Mouse (Mus musculus) forebrain, embryonic 14.5 days (tissue): Measurements from ENCODE around the gene Rfxank. TPM values are rescaled to one million over a fixed set of nuclear protein-coding genes. Genes with fewer than 3 reads are reported as not detected.

Source experiments
- ATAC-seq: fragments of 200-750 bp; cut with Nextera tagmentation; 2 replicates; pipeline ENCODE4 v1.8.0; 2017; ENCODE audit warnings: mild to moderate bottlenecking, moderate library complexity
- DNase-seq: peaks from one replicate; pipeline ENCODE4 v3.0.0-alpha.2; 2015; ENCODE audit warnings: low spot score
- H3K27ac ChIP-seq: fragments of 300-500 bp; sonication (generic); 2 replicates; pipeline ENCODE4 v1.5.1; 2014; ENCODE audit warnings: low read depth, mild to moderate bottlenecking, control low read depth, low read length, moderate library complexity
- H3K27me3 ChIP-seq: fragments of 300-500 bp; sonication (generic); replicated peaks from 2 replicates; pipeline ENCODE4 v1.6.1; 2014; ENCODE audit warnings: low read length, control low read depth, mixed read lengths; ENCODE audit not compliant: control insufficient read depth, insufficient read depth
- H3K36me3 ChIP-seq: fragments of 300-500 bp; sonication (generic); 2 replicates; pipeline ENCODE4 v1.6.1; 2014; ENCODE audit warnings: low read length, control low read depth; ENCODE audit not compliant: control insufficient read depth, insufficient read depth
- H3K4me1 ChIP-seq: fragments of 300-500 bp; sonication (generic); 2 replicates; pipeline ENCODE4 v1.6.1; 2014; ENCODE audit warnings: antibody characterized with exemption, low read length, control low read depth; ENCODE audit not compliant: control insufficient read depth, insufficient read depth
- H3K4me2 ChIP-seq: fragments of 300-500 bp; sonication (generic); 2 replicates; pipeline ENCODE4 v1.6.1; 2014; ENCODE audit warnings: mild to moderate bottlenecking, control low read depth, low read length
- H3K4me3 ChIP-seq: fragments of 300-500 bp; sonication (generic); 2 replicates; pipeline ENCODE4 v1.5.1; 2014; ENCODE audit warnings: low read depth, low read length, control low read depth
- H3K9ac ChIP-seq: fragments of 300-500 bp; sonication (generic); 2 replicates; pipeline ENCODE4 v1.6.1; 2014; ENCODE audit warnings: mild to moderate bottlenecking, low read length, control low read depth, moderate library complexity
- H3K9me3 ChIP-seq: fragments of 300-500 bp; sonication (generic); replicated peaks from 2 replicates; pipeline ENCODE4 v1.6.1; 2016; ENCODE audit warnings: low read length, control low read depth, mixed read lengths; ENCODE audit not compliant: control insufficient read depth
- WGBS: fragments of 180-500 bp; shearing (Covaris S2); extraction: QIAGEN DNeasy Blood & Tissue Kit; methylation state at CpG from one replicate; pipeline ENCODE4 v1.1.7; 2014; 5-methylcytosine and 5-hydroxymethylcytosine counted together
- polyA plus RNA-seq: library from polyadenylated mRNA; unstranded; fragments of >200 nt; fragmentation: Nextera tagmentation; extraction: Ambion mirVana; gene quantifications from 2 replicates; pipeline ENCODE4 v1.2.1, GENCODE M21; 2014

Rfxank gene
- polyA plus RNA-seq, 1 experiment from 2014 or later: 9.2 TPM

DNA sequence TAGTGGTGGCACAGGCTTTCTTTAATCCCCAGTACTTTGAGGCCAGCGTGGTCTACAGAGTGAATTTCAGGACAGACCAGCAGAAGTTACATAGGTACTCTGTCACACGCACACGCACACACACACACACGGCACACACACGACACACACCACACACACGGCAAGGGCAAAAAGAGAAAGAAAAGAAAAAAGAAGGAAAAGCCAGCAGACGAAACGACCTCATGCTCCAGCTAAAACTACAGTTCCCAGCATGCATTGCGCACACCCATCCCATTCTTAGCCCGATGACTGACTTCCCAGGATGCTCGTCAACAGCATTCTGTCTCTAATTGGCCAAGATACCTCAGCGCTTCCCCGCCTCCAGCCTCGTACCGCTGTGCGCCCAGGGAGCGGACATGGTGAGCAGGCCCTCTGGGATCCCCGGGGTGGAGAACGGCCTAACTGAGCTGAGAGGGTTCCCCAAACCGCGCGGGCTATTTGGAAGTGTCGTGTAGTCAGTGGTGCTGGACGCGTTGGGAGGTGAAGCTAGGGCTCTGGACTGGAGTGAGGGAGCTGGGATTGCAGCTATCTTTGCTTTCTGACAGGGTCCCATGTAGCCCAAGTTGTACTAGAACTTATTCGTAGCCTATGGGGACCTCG, 33.2 kb upstream of the Rfxank start, which contains the start of gene Tmem161a:
TSS of gene Tmem161a (plus strand) at position 314 of the 639 bp plus-strand sequence.
- peak; percentile 98 for DNase-seq
- H3K4me3 ChIP-seq: peak within 1 kb of the TSS; percentile 54
- H3K9me3 ChIP-seq: no peaks in the 10 kb centered on the region
- no peaks in the 10 kb centered on the region for H3K27me3 ChIP-seq
- peak; percentile 99 for ATAC-seq
- peaks cover 5% of the 10 kb centered on the region for H3K36me3 ChIP-seq
- H3K4me1 ChIP-seq: peaks cover 7% of the 10 kb centered on the region; the same call in 1 of the 2 replicates
- H3K4me2 ChIP-seq: peak within 1 kb of the TSS; percentile 62
- H3K9ac ChIP-seq: peak within 1 kb of the TSS; percentile 69
- no peak within 1 kb of the TSS for H3K27ac ChIP-seq
- WGBS: 3% methylated on average over 27 of the region's 27 CpGs

GRCm38 (mm10) chr8:70171240-70171639, 32.3 kb upstream of the Rfxank start:
- Histone ChIP-seq H3K4me2 (peak overlapping the region; percentile 62; the same call in 1 of the 2 replicates), H3K4me1 (peaks cover 7% of the 10 kb centered on the region; the same call in 1 of the 2 replicates)
- 88% methylated on average over 7 of the region's 7 CpGs for WGBS

DNA sequence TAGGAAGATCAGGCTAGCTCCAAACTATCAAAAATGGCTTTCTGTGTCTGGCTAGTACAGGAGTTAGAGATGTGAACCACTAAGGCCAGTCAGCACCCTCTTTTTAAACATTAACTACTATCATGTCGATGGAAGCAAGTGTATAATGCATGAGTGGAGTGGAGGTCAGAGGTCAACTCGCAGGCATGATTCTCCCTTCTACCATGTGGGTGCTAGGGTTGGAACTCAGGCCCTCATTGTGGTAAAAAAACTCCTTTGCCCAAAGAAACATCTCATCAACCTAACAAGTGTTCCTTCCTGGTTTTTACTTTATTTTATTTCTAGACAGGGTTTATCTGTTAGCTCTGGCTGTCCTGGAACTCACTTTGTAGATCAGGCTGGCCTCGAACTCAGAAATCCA, 31.8 kb upstream of the Rfxank start:
- Histone ChIP-seq H3K9ac (no peak overlapping the region), H3K36me3 (no peaks in the 10 kb centered on the region), H3K27me3 (no peaks in the 10 kb centered on the region), H3K9me3 (no peaks in the 10 kb centered on the region), H3K4me3 (no peak overlapping the region), H3K27ac (no peak overlapping the region), H3K4me1 (peaks cover 7% of the 10 kb centered on the region; the same call in 1 of the 2 replicates), H3K4me2 (no peak overlapping the region)
- WGBS: 82% methylated on average over 3 of the region's 3 CpGs
- DNase-seq: no peak
- ATAC-seq: no peak

More at GRCm38 (mm10) chr8:70171240-70171639, 32.3 kb upstream of the Rfxank start:
- no peak overlapping the region for H3K4me3 ChIP-seq
- no peaks in the 10 kb centered on the region for H3K9me3 ChIP-seq
- H3K27me3 ChIP-seq: no peaks in the 10 kb centered on the region
- ATAC-seq (no peak), DNase-seq (no peak)
- no peak overlapping the region for H3K27ac ChIP-seq
- H3K36me3 ChIP-seq: no peaks in the 10 kb centered on the region
- no peak overlapping the region for H3K9ac ChIP-seq

DNA sequence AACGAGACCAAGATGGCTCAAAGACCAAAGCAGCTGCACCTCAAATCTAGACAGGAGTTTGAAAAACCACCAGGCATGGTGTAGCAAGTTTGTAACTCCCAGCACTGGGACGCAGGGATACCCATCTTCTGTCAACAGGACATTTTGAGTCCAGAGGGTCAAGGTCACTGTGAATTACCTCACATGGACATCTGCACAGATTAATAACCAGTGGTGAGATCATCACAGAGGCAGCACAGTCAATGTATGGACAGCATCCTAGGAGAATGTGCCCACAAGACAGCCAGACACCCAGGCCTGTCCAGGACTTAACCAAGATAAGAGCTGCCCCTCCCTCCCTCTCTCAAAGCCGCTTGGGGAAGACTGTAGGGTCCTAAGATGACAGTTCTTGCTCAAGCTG, 31.2 kb upstream of the Rfxank start:
- no peaks in the 10 kb centered on the region for H3K36me3 ChIP-seq
- no peaks in the 10 kb centered on the region for H3K9me3 ChIP-seq
- no peak for ATAC-seq
- H3K4me2 ChIP-seq: no peak overlapping the region
- H3K4me3 ChIP-seq: no peak overlapping the region
- no peak overlapping the region for H3K27ac ChIP-seq
- no peak overlapping the region for H3K9ac ChIP-seq
- 0 out of 2 replicates have a peak, but pooled peaks cover 4% of the 10 kb centered on the region for H3K27me3 ChIP-seq
- no peak for DNase-seq
- WGBS: 82% methylated on average over 3 of the region's 3 CpGs
- H3K4me1 ChIP-seq: peaks cover 7% of the 10 kb centered on the region; the same call in 1 of the 2 replicates

DNA sequence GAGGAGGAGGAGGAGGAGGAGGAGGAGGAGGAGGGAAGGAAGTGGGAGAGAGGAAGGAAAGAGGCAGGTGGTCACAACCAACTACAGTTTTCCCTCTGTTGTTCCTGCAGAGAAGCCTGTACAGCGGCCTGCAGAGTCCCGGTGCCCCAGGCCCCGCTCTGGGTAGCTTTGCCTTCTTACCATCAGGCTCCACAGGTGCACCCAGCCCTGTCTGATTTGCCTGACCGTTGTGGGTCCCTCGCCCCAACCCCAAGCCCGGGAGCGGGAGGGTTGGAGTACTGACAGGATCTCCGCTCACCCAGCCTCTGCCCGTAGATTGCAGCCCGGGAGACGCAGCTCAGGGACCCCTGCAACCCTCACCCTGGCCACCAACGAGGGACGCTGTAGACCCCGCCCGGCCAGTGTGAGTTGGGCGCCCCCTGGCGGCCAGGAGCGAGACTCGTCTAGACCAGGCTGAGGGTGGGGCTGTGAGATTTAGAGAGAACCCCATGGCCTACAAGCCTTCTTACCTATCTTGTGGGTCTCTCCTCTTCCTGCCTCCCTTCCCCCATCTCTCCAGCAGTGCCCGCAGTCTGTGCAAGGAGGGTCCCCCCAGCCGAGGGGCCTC, 27.7 kb upstream of the Rfxank start:
- Histone ChIP-seq H3K27ac (no peak overlapping the region), H3K27me3 (0 out of 2 replicates have a peak, but pooled peaks cover 4% of the 10 kb centered on the region), H3K4me3 (0 out of 2 replicates have a peak overlapping the region, but pooled peaks have one; percentile 13), H3K4me2 (peak overlapping the region; percentile 47), H3K36me3 (no peaks in the 10 kb centered on the region), H3K9me3 (no peaks in the 10 kb centered on the region), H3K4me1 (peaks cover 3% of the 10 kb centered on the region; the same call in 1 of the 2 replicates), H3K9ac (no peak overlapping the region)
- 4% methylated on average over 21 of the region's 21 CpGs for WGBS
- ATAC-seq: peak; percentile 92
- peak; percentile 83 for DNase-seq

DNA sequence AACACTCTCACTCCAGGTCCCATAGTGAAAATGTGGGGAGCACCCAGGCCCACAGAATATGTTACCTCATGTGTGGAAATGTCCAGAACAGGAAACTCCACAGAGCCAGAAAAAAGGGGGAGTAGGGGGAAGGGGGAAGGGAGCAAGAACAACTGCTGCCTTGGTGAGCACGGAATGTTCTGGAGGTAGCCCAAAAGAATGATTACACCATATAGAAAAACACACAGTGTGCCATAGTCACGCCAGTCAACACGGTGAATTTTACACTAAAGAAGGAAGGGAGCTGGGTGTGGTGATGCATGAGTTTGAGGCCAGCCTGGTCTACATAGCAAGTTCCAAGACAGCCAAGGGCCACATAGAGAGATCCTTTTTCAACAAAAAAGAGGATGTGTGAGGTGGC, 24.4 kb upstream of the Rfxank start:
- WGBS: 89% methylated on average over 3 of the region's 3 CpGs
- no peak overlapping the region for H3K27ac ChIP-seq
- H3K27me3 ChIP-seq: 0 out of 2 replicates have a peak, but pooled peaks cover 4% of the 10 kb centered on the region

GRCm38 (mm10) chr8:70160015-70160414, 21.1 kb upstream of the Rfxank start:
- Histone ChIP-seq H3K27me3 (no peaks in the 10 kb centered on the region), H3K9ac (no peak overlapping the region), H3K4me1 (no peaks in the 10 kb centered on the region), H3K4me3 (no peak overlapping the region), H3K36me3 (no peaks in the 10 kb centered on the region), H3K27ac (no peak overlapping the region), H3K9me3 (no peaks in the 10 kb centered on the region), H3K4me2 (no peak overlapping the region)
- DNase-seq (no peak), ATAC-seq (no peak)
- 73% methylated on average over 13 of the region's 13 CpGs for WGBS

More for the DNA sequence above, 24.4 kb upstream of the Rfxank start:
- H3K9me3 ChIP-seq: no peaks in the 10 kb centered on the region
- no peaks in the 10 kb centered on the region for H3K4me1 ChIP-seq
- ATAC-seq: no peak
- H3K9ac ChIP-seq: no peak overlapping the region
- no peak for DNase-seq
- no peaks in the 10 kb centered on the region for H3K36me3 ChIP-seq
- H3K4me3 ChIP-seq: no peak overlapping the region
- no peak overlapping the region for H3K4me2 ChIP-seq

- whole genome bisulfite sequencing: 88% methylated on average over 4 of the region's 4 CpGs
- Histone ChIP-seq H3K27me3 (no peaks in the 10 kb centered on the region), H3K27ac (no peak overlapping the region), H3K9ac (no peak overlapping the region), H3K36me3 (no peaks in the 10 kb centered on the region), H3K9me3 (no peaks in the 10 kb centered on the region), H3K4me3 (no peak overlapping the region), H3K4me2 (no peak overlapping the region), H3K4me1 (no peaks in the 10 kb centered on the region)
- no peak for ATAC-seq
- DNase-seq: no peak
These were observed 20.3 kb upstream of the Rfxank start for GRCm38 (mm10) chr8:70159211-70159610.
